Mouse (Mus musculus) CD4-positive, CD25-positive, alpha-beta regulatory T cell, adult 2 months (primary cell): ENCODE results near the gene Gse1.

Experiments
- DNase-seq: peaks from one replicate; pipeline ENCODE4 v3.0.0-alpha.2; 2012; ENCODE audit warnings: low read depth, low spot score

Gse1 gene

GRCm38 (mm10) chr8:120494903-120495302 lies 266.6 kb downstream of the Gse1 start:
- no peak for DNase-seq

GRCm38 (mm10) chr8:120495461-120495860 lies 267.2 kb downstream of the Gse1 start:
- DNase-seq: no peak

- DNase-seq: no peak
These were observed 268.2 kb downstream of the Gse1 start for GRCm38 (mm10) chr8:120496478-120496877.

DNA sequence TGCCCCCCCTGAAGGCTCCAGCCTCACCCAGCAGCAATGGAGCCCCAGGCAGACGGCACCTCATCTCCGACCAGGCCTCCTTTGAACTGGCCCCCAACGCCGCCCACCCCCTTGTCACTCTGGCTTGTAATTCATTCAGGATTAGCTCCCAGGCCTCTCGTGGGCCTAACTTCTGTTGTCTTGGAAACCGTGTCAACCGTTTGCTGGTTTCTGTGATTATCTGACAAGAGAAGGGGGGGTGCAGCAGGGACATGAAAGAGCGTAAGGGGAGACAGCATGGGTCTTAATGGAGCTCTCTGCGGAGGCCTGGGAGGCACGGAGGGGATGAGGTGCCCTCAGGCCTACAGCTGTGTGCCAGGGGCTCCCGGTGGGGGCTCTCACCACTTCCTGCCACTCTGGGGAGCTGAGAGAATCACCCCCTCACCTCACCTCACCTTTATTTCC lies 269.3 kb downstream of the Gse1 start:
- peak; percentile 53 for DNase-seq

- DNase-seq: no peak
These were observed 270.1 kb downstream of the Gse1 start for GRCm38 (mm10) chr8:120498349-120498831.

DNA sequence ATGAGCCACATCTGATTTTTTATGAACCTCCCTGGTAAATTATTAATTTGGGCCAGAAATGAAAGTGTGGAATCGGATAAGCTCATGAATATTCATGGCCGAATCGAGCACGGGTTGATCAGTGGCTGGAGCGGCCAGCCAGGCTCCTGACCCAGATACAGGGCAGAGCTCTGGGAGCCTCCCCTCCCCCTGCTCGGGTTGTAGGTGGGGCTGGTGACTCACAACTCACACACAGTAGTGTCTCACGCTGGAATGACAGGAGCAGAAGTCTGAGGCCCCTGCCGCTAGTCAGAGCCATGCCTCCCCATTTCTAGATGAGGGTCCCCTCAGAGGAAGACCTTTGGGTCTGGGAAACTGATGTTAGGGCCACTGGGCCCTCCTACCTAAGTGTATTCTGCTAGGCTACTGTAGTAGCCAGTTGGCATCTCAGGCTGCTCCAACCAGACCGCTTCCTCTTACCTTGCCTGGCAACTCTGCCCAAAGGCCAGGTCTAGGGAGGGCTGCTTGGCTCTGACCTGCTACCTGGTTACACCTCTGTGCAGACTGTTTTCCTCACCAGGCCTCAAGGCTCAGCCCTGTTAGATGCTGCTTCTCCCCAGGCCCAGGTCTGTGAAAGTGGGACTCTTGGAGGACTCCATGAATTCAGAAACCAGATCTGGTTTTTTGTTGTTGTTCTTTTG lies 270.8 kb downstream of the Gse1 start:
- no peak for DNase-seq

DNA sequence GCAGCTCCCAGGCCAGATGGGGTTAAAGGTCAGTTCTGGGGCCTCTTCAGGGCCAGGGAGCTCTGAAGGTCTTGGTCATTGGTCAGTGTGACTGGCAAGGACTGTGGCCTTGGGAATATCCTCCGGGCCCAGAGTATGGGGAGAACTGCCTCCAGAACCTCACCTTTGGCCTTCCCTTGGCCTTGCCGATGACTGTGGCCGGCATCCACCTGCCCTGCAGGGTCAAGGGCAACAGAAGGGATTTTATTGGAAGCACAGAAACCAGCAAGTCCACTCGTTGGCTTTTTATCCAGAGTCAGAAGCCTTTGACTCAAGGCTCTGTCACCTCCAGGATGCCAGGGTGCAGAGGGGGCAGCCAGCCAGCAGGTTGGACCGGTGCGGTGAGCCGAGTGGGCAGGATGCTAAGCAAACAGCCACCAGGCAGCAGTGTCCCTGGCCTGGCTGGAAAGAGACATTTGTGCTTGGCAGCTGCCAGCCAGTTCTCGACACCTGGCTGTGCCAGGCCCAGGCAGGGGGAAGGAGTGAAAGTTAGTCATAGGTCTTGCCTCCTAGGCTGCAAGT lies 272.5 kb downstream of the Gse1 start:
- DNase-seq: no peak

DNA sequence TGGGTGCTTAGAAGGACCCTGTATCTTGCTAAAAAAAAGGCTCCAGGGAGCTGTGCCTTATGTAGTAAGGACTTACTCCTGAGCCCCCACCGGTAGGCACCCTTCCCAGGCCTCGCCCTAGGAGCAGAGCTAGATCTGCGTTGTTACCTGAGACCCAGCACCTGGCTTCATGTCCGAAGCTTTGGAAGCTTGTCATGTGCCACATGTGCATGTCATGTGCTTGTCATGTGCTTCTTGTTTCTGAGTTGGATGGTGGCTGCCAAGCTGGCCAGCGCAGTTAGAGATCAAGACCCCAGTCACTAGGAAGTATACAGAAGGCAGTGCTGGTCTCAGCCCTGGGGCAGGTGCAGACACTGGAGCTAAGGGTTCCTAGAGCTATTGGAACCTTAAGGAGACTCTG lies 273.2 kb downstream of the Gse1 start:
- DNase-seq: no peak

DNA sequence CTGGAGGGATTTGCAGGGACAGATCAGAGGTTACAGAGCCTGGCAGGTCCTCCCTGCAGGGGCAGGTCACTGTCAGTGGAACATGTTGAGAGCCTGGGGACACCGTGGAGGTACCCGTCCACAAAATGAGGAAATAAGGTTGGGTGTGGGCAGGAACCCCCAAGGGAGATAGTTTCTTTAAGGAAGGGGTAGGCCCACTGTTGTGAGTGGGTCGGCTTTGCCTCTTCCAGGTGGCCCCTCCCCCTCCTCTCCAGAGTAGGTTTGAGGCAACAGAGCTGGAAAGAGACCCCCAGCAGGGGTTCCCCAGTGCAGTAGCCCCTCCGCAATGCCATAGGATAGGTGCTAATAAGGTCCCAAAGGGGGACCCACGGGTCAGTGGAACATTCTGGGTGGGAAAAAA lies 274.2 kb downstream of the Gse1 start:
- DNase-seq: no peak

DNA sequence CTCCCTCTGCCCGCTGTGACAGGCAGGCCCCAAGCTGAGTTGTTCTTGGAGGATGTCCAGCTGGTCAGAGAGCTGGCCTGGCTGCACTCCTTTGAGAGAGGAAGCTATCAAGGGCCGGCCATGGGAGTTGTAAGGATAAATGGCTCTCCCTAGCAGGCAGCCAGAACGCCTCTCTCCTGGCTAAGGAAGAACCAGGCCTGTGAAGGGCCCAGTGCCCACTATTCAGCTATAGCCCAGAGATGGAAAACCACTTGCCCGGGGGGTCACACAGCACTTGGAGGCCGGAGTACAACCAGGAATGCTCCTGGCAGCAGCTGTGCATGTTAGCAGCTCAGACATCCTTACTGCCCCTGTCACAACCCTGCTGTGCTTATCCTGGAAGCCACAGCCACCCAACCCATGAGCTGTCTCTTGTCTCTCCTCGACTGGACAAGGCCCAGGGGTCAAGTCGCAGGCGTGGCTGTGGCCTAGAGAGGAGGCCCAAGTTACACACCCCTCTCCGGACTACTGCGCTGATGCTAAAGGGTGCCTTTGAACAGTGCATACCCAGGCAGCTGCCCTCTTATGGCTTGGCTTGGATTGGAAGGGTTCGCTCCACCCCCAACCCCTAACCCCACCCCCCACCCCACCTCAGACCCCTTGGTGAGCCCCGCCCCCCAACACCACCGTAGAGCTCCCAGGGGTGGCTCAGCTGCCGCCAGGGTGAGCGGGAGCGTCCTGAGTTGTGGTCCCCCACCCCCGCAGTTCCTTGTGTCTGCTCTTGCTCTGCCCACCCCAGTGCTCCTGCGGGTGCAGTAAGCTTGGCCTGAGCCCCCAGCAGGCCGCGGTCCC lies 276.2 kb downstream of the Gse1 start:
- DNase-seq: no peak

- DNase-seq: peak; percentile 35
These were observed 276.8 kb downstream of the Gse1 start for GRCm38 (mm10) chr8:120505082-120505511.

DNA sequence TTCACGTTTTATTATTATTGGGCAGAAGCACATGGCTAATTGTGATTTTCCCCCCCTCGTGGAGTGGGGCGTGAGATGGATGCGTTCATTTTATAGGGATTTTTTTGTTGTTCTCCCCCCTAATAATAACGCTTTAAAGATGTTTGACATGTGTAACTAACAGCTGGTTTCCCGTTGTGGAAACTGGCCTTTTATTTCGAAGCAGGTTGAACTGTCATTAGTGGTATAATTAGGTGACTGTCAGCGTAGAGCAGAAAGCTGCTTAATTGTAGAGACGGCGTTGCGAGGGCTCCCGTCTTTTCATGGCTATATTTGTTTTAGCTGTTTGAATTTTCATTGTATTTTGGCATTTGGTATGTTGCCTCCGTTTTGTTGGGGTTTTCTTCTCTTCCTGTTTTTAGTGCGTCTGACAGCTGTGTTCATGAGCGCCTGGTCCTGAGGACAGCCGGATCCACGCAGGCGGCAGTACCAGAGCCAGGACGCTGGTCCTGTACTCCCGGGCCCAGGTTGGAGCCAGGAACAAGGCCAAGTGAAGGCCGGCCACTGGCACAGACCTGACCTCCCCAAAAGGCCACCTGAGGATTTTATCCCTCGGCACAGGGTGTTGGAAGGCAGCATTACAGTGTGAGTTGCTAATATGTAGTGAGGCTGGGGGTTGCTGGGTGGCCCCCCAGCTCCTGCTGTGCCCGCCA lies 277.5 kb downstream of the Gse1 start:
- DNase-seq: no peak

DNA sequence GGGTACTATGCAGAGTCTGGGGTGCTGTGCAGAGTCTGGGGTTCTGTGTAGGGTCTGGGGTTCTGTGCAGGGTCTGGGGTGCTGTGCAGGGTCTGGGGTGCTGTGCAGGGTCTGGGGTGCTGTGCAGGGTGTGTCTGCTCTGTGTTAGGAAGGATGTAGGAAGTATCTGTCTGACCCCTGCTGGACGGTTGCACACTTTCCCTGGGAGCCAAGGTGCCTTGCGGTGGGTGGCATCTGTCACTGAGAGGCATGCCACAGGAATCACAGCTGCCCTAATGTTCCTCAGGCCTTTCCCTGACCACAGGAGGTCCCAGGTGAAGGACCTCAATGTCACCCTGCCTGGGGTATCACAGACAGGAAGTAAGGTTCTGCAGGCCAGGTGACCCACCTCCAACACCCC lies 278.3 kb downstream of the Gse1 start:
- DNase-seq: peak; percentile 54

DNA sequence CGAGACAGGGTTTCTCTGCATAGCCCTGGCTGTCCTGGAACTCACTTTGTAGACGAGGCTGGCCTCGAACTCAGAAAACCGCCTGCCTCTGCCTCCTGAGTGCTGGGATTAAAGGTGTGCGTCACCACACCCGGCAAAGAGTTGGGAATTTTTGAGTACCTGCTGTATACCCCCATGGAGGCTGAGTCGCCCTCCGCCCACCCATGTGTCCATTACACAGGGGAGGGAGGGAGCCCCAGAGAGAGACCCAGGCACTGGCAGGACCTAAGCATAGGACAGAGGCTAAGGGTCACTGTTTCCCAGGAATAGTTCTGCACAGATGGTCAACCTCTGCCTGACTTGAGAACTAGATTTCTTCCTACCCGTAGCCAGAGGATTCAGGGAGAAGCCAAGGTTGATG lies 279.0 kb downstream of the Gse1 start:
- DNase-seq: no peak

DNA sequence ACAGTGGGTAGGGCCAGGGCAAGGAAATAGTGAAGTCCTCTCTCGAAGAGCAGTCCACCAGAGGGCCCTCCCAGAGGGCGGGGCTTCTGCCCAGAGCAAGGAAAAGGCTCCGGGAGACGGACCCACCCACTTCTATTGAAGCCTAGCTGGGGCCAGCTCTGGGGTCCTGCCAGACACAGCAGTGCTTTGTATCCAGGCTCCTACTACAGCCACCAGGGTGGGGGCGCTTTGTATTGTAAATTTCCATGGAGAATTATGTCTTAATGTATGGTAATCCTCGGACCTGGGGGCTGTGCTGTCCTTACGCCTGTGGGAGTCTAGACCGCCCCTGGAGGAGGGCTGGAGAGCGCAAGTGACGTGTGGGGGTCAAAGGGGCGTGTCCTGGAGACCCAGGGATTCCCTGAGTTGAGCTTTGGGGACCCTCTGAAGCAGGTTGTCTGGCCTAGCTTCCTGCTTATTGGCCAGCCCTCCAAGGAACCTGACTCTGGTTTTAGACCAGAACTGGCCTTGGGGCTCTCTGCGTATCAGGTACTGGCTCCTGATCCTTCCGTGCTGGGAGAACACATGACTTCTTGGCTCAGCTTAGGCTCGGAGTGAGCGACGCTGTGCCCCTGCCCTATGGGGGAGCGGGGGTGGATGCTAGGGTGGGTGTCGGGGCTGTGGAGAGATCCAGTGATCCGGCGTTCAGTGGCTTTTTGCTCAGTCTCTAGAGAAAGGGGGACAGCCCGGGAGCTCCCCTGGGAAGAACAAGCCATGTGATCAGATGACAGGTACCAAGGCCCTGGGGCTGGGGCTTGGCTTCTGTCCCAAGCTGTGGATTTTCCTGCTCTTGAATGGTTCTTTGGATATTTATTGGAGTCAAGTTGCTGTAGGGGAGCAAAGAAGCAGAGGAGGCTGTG lies 281.1 kb downstream of the Gse1 start:
- no peak for DNase-seq

GRCm38 (mm10) chr8:120510035-120510416 lies 281.8 kb downstream of the Gse1 start:
- peak; percentile 31 for DNase-seq

DNA sequence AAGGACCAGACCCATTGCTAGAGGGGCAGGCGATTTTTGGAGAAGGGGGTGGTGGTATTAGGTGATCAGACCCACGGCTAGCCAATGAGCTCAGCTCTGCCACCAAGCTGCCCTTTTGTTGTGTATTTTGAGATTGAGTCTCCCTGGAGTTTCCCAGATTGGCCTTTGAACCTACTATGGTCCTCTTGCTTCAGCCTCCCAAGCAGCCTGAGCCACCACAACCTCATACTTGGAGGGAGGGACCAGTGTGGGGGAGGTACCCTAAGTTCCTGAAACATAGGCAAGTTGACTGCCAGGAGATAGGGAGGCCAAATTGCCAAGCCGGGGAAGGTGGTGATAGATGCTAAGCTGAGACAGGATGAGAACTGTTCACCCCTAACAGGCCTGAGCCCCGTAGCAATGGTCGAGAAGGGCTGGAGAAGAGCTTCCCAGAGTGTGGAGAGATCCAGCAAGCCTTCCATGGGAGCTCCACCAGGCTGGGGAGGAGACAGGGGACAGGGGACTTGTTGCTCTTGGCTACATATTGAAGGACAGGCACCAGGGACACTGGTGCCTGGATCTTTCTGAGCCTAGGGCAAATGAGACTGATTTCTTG lies 282.7 kb downstream of the Gse1 start:
- DNase-seq: no peak

GRCm38 (mm10) chr8:120511737-120512136 lies 283.5 kb downstream of the Gse1 start:
- DNase-seq: no peak

DNA sequence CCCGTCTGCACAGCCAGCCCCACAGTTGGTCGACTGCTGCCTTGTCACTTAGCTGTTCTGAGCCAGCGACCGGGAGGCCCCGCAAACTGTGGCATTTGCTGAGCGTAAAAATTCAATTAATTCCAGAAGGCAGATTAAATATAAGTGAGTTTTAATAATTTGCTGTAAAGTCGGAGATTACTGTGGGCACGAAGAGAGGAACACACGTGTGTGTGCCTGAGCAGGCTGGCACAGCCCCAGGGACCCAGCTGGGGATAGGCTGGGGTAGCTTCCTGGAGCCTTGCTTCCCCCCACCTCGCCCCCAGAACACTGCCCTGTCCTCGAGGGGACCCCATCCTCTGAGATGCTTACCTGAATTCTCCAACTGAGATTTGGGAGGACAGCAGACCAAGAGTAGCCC lies 284.1 kb downstream of the Gse1 start:
- no peak for DNase-seq

- DNase-seq: no peak
These were observed 284.9 kb downstream of the Gse1 start for GRCm38 (mm10) chr8:120513145-120513544.
